Mouse (Mus musculus) heart, postnatal 14 days (tissue): ENCODE data around the gene Cul7. TPM values are rescaled to one million over a fixed set of nuclear protein-coding genes. Genes with fewer than 3 reads are reported as not detected.

Experiments used
- DNase-seq, 2 experiments: peaks; one replicate each; pipeline ENCODE4 v3.0.0; 2021 to 2022
- intact Hi-C: fragments of 180-260 bp; cut with DNase I; formaldehyde crosslinking; loops from one replicate; pipeline ENCODE4 v1.15.1; 2025
- long read RNA-seq, 2 experiments: library from polyadenylated mRNA; stranded (forward); transcript quantifications; one replicate each; pipeline ENCODE4 v2.0.0; 2021
- total RNA-seq, 2 experiments: library from RNA; stranded (reverse); gene quantifications; 2 replicates each; pipeline ENCODE4 v1.2.3; 2021

Gene Cul7
- 10 to 100 TPM; 30.3 to 37.6 TPM for total RNA-seq
- long read RNA-seq, experiment 1, partial matches to known transcripts = 7 of 8 reads
- long read RNA-seq, experiment 1, other reads (novel, unspliced or antisense) = 0 of 8 reads
- long read RNA-seq, experiment 2, partial matches to known transcripts = 6 of 10 reads
- long read RNA-seq, experiment 2, other reads (novel, unspliced or antisense) = 2 of 10 reads

DNA sequence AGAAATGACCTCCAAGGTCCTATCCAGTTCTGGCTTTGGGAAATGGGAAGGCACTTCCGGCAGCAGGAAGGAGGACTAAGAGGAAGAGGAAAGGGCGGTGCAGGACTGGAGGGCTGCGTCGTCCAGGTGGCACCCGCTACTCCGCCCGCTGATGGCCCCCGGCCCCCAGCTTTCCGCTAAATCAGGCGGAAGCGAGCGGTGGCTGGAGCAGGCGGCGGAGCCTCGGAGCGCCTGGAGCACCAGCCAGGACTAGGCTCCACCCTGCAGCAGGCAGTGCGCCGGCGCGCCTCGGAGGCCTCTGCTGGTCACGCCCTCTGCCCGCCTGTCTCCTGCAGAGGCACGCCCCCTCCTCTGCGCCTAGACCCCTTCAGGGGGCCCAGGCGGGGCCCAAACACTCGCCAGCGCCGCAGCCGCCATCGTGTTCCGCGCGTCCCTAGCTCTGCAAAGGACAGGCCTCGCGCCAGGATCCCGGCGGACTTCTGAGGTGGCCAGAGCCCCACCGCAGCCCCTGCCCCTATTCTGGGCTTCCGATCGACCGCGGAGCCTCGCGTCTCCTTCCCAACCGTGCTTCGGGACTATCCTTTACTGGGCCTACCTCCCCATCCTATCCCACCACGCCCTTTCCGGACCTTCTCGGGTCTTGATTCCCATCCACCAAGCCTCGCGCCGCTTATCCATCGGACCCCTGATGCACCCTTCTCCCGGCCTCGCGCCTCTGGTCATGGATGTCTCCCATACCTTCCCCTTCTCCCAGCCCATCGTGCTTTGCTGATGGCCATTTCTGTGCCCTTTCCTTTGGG lies at the start of gene Cul7:
Cul7 (plus strand) TSS at position 106 of the 800 bp plus-strand sequence.
- intact Hi-C loops = loop anchor here (5.0 kb wide), 1 partner anchor 62 kb away; the partner anchor contains the start of gene Pex6
- peak; percentile 93 to 94 for DNase-seq

GRCm38 (mm10) chr17:46600569-46600968 lies 49.6 kb upstream of the Cul7 start:
- DNase-seq = no peak
- intact Hi-C loops = loop anchor here (5.0 kb wide), 1 partner anchor 37 kb away; no protein-coding TSS in a partner anchor

GRCm38 (mm10) chr17:46602212-46602611 lies 47.9 kb upstream of the Cul7 start:
- DNase-seq = peak; percentile 33 to 48
- intact Hi-C loops = loop anchor here (5.0 kb wide), 1 partner anchor 35 kb away; no protein-coding TSS in a partner anchor

- DNase-seq = no peak
- intact Hi-C loops = loop anchor here (5.0 kb wide), 1 partner anchor 34 kb away; no protein-coding TSS in a partner anchor
Observed at GRCm38 (mm10) chr17:46603229-46603628, 46.9 kb upstream of the Cul7 start.

GRCm38 (mm10) chr17:46605126-46605525 lies 45.0 kb upstream of the Cul7 start:
- DNase-seq = no peak
- intact Hi-C loops = no loop called here

- intact Hi-C loops = no loop called here
- DNase-seq = no peak
Observed at GRCm38 (mm10) chr17:46605987-46606386, 44.1 kb upstream of the Cul7 start.

DNA sequence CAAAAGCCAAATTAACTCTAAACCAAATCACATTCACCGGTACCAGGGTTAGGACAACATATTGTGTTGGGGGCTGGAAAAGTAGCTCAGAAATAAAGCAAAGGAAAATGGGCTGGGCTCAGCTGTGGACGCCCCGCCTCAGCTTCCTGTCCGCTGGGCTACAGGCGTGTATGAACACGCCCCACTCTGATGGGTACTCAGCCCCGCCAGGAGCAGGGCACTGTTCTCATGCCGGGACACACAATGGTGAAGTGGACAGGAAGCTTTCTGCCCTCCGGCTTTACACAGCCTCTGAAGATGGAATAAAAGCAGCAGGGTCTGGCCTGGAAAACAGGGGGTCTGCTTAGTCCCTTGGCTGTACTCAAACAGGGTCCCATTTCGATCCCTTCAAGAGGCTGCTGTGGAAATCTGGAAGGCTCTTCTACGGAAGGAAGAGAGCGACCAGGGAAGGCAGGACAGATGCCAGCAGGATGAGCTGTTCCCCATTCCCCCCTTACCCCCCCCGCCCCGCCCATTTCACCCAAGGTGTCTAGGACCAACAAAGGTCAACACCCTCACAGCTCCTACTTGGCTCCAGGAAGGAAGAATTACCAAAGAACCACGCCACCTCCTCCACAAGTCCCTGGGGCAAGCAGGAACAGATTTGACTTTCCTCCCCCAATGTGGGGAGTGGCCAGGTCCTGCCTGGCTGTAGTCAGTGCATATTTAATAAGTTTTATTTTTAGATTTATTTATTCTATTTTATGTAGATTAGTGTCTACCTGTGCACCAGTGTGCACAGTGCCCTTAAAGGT lies 40.2 kb upstream of the Cul7 start:
- intact Hi-C loops = no loop called here
- DNase-seq = peak; percentile 33 to 47

GRCm38 (mm10) chr17:46611316-46611715 lies 38.8 kb upstream of the Cul7 start:
- no peak for DNase-seq
- intact Hi-C loops = no loop called here

GRCm38 (mm10) chr17:46612189-46612588 lies 37.9 kb upstream of the Cul7 start:
- DNase-seq = no peak
- intact Hi-C loops = no loop called here

DNA sequence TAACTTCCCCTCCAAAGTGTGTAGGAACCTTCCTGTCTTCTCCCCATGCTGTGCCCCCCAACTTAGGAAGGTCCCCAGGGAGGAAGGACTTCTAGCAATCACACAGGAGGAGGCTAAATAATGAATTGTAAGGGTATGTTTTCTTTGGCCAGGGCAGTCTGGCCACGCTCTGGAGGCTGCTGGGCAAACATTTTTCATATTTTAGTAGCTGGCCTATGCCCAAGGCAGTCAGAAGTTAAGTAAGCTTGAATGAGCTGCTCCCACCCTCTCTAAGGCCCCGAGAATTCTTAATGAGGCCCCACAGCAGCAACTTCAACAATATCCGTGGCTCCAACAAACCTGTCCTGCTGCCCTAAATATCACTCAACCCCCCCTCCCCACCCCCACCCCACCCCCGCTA lies 37.3 kb upstream of the Cul7 start:
- intact Hi-C loops = loop anchor here (1.0 kb wide), 1 partner anchor 8 kb away; no protein-coding TSS in a partner anchor
- DNase-seq = no peak

GRCm38 (mm10) chr17:46613229-46613628 lies 36.9 kb upstream of the Cul7 start:
- intact Hi-C loops = loop anchor here (1.0 kb wide), 1 partner anchor 8 kb away; no protein-coding TSS in a partner anchor
- DNase-seq = no peak

GRCm38 (mm10) chr17:46617799-46618198 lies 32.3 kb upstream of the Cul7 start:
- DNase-seq = no peak
- intact Hi-C loops = no loop called here

GRCm38 (mm10) chr17:46618394-46618768 lies 31.8 kb upstream of the Cul7 start:
- DNase-seq = no peak
- intact Hi-C loops = no loop called here

GRCm38 (mm10) chr17:46618769-46619682 lies 31.1 kb upstream of the Cul7 start:
- DNase-seq = no peak
- intact Hi-C loops = no loop called here

GRCm38 (mm10) chr17:46619683-46620357 lies 30.3 kb upstream of the Cul7 start:
- no peak for DNase-seq
- intact Hi-C loops = no loop called here

DNA sequence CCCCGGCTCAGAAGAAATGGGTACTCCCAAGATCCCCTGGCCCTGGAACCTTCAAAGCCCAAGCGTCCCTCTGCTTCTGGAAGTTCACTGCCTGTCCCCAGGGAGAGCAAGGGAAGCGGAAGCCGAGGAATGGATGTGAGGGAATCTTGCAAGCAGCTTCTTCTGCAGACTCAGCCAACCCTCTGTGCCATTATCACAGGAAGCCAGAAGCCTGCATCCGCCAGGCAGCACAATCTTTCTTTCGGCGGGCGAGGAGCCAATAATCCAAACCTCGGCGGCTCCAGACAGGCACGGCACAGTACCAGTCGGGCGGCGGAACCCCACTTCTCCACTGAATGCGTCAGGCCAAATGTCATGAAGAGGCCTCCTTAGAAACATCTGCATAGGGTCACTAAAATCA lies 28.8 kb upstream of the Cul7 start:
- intact Hi-C loops = loop anchor here (1.0 kb wide), 1 partner anchor 8 kb away; no protein-coding TSS in a partner anchor
- DNase-seq = peak; percentile 64 to 73

DNA sequence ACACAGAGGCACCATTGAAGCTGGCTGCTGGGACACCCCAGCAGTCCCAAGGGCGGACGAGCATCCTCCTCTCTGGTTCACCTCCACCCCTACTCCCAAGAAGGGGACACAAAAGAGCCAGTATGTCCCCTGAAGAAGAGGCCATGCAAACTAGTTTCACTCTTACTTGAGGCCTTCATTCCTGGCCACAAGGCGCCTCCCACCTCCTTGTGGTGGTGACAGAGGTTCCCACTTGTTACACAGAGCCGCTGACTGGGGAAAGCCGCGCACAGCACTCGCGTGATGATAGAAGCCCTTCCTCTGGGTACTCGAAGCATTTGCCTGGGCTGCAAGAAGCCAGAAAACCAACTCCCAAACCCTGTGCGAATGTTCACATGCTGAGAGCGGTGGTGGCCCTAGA lies 27.9 kb upstream of the Cul7 start:
- intact Hi-C loops = no loop called here
- DNase-seq = no peak

GRCm38 (mm10) chr17:46623819-46624557 lies 26.1 kb upstream of the Cul7 start:
- DNase-seq = peak in 1 of 2 experiments; percentile 33
- intact Hi-C loops = no loop called here
